In the genomic region with DNA sequence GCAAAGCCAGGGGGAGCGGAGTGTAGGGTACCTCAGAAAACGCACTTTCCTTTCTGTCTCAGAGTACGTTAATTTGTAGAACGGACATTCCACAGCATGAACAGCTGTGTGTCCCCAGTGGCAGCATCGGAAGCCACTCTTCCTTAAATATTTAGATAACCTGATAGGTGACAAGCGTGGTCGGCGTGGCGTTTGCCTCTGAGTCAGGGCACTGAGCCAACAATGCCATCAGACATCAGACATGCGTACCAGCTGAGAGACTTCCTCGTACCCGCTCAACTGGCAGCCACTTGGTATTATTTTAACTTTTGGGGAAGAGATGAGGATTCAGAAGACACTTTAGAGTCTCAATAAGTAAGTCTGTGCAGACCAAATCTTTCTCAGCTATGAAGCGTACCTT, we compare ENCODE assay signal across 16 mouse cellular contexts.
DNase-seq lines count a peak whose midpoint lies in the region; ATAC-seq and TF ChIP-seq lines count a peak whose summit lies in the region.
"Had no signal": no experiment of that assay in that cellular context is flagged by ENCODE, and none has a peak within 500 bp of the region (broad histone marks: within the 10 kb centered on the region; RNA-seq: fewer than 3 reads in every experiment).

No protein-coding gene starts in this region.

- no peak overlapping the region for H3K4me2 ChIP-seq in embryonic facial prominence, embryonic 14.5 days (ENCODE audit: low read depth, low read length)
- H3K4me2 ChIP-seq in liver, embryonic 13.5 days: 0 out of 2 replicates have a peak overlapping the region, but pooled peaks have one; percentile 6
- no peak overlapping the region for H3K4me2 ChIP-seq in liver, embryonic 12.5 days
- 0 out of 2 replicates have a peak overlapping the region, but pooled peaks have one; percentile 5 for H3K4me2 ChIP-seq in stomach, embryonic 15.5 days
- H3K4me2 ChIP-seq in stomach, postnatal 0 days (replicated peaks; ENCODE audit: low read depth): no peak overlapping the region
- H3K4me2 ChIP-seq: forebrain, embryonic 13.5 days; hindbrain, embryonic 14.5 days; midbrain, embryonic 13.5 days had no signal

- no peaks in the 10 kb centered on the region for H3K27me3 ChIP-seq in embryonic facial prominence, embryonic 14.5 days (replicated peaks; ENCODE audit: control insufficient read depth, insufficient read depth, low read length)
- peaks cover 8% of the 10 kb centered on the region for H3K27me3 ChIP-seq in embryonic facial prominence, embryonic 10.5 days (replicated peaks; ENCODE audit: low read depth, poor library complexity, severe bottlenecking)
- H3K27me3 ChIP-seq in liver, embryonic 13.5 days: no peaks in the 10 kb centered on the region
- no peaks in the 10 kb centered on the region for H3K27me3 ChIP-seq in liver, embryonic 12.5 days (replicated peaks)
- H3K27me3 ChIP-seq in stomach, embryonic 15.5 days (replicated peaks): no peaks in the 10 kb centered on the region
- H3K27me3 ChIP-seq in stomach, postnatal 0 days (ENCODE audit: control insufficient read depth, insufficient read depth, low read length): no peaks in the 10 kb centered on the region
- H3K27me3 ChIP-seq: forebrain, embryonic 13.5 days; midbrain, embryonic 13.5 days; Patski had no signal

- H3K27ac ChIP-seq in embryonic facial prominence, embryonic 14.5 days (replicated peaks; ENCODE audit: low read depth, low read length): no peak overlapping the region
- no peak overlapping the region for H3K27ac ChIP-seq in embryonic facial prominence, embryonic 10.5 days (replicated peaks)
- no peak overlapping the region for H3K27ac ChIP-seq in liver, embryonic 13.5 days
- no peak overlapping the region for H3K27ac ChIP-seq in liver, embryonic 12.5 days
- H3K27ac ChIP-seq in stomach, embryonic 15.5 days: no peak overlapping the region
- no peak overlapping the region for H3K27ac ChIP-seq in stomach, postnatal 0 days (replicated peaks)
- H3K27ac ChIP-seq: forebrain, embryonic 13.5 days; hindbrain, embryonic 14.5 days; macrophage; midbrain, embryonic 13.5 days had no signal

- no peak overlapping the region for H3K9ac ChIP-seq in embryonic facial prominence, embryonic 14.5 days (ENCODE audit: low read depth, low read length)
- no peak overlapping the region for H3K9ac ChIP-seq in liver, embryonic 13.5 days
- H3K9ac ChIP-seq in liver, embryonic 12.5 days: no peak overlapping the region
- H3K9ac ChIP-seq in stomach, embryonic 15.5 days: no peak overlapping the region
- H3K9ac ChIP-seq in stomach, postnatal 0 days (ENCODE audit: low read length): no peak overlapping the region
- H3K9ac ChIP-seq: forebrain, embryonic 13.5 days; hindbrain, embryonic 14.5 days; midbrain, embryonic 13.5 days had no signal

- H3K36me3 ChIP-seq in embryonic facial prominence, embryonic 14.5 days (ENCODE audit: control insufficient read depth, insufficient read depth, low read length): no peaks in the 10 kb centered on the region
- H3K36me3 ChIP-seq in embryonic facial prominence, embryonic 10.5 days (replicated peaks): no peaks in the 10 kb centered on the region
- H3K36me3 ChIP-seq in liver, embryonic 13.5 days: no peaks in the 10 kb centered on the region
- H3K36me3 ChIP-seq in liver, embryonic 12.5 days: no peaks in the 10 kb centered on the region
- no peaks in the 10 kb centered on the region for H3K36me3 ChIP-seq in stomach, embryonic 15.5 days
- H3K36me3 ChIP-seq in stomach, postnatal 0 days (ENCODE audit: control insufficient read depth, insufficient read depth, low read length): no peaks in the 10 kb centered on the region
- H3K36me3 ChIP-seq: midbrain, embryonic 13.5 days had no signal

- no peak for TF ChIP-seq EP300 in stomach, postnatal 0 days (optimal IDR thresholded peaks at IDR 0.05)

- no peaks in the 10 kb centered on the region for H3K9me3 ChIP-seq in embryonic facial prominence, embryonic 14.5 days (ENCODE audit: control insufficient read depth, low read length)
- H3K9me3 ChIP-seq in embryonic facial prominence, embryonic 10.5 days: no peaks in the 10 kb centered on the region
- no peaks in the 10 kb centered on the region for H3K9me3 ChIP-seq in liver, embryonic 13.5 days (replicated peaks)
- H3K9me3 ChIP-seq in liver, embryonic 12.5 days (replicated peaks): no peaks in the 10 kb centered on the region
- no peaks in the 10 kb centered on the region for H3K9me3 ChIP-seq in stomach, embryonic 15.5 days
- H3K9me3 ChIP-seq in stomach, postnatal 0 days (ENCODE audit: control insufficient read depth, low read length): no peaks in the 10 kb centered on the region
- H3K9me3 ChIP-seq: forebrain, embryonic 13.5 days; midbrain, embryonic 13.5 days had no signal

- TF ChIP-seq CTCF in stomach, postnatal 0 days (IDR thresholded peaks at IDR 0.05; ENCODE audit: low read depth): no peak

- 54% methylated on average over 13 of the region's 13 CpGs for WGBS in embryonic facial prominence, embryonic 14.5 days
- WGBS in embryonic facial prominence, embryonic 10.5 days: 80% methylated on average over 13 of the region's 13 CpGs
- 64% methylated on average over 13 of the region's 13 CpGs for WGBS in liver, embryonic 13.5 days (ENCODE audit: insufficient replicate concordance)
- WGBS in liver, embryonic 12.5 days (ENCODE audit: insufficient replicate concordance): 67% methylated on average over 13 of the region's 13 CpGs
- WGBS in stomach, embryonic 15.5 days: 32% methylated on average over 13 of the region's 13 CpGs
- 25% methylated on average over 13 of the region's 13 CpGs for WGBS in stomach, postnatal 0 days

- DNase-seq in embryonic facial prominence, embryonic 14.5 days (ENCODE audit: low spot score): peak; percentile 29
- no peak for DNase-seq in embryonic facial prominence, embryonic 10.5 days (ENCODE audit: low spot score)
- DNase-seq in heart, postnatal 4 days: peak; percentile 17
- DNase-seq in heart, adult 9 months (ENCODE audit: low spot score in 2 of 2): no peak
- DNase-seq in liver, embryonic 13.5 days: no peak
- DNase-seq in stomach, postnatal 0 days (ENCODE audit: low spot score): no peak
- DNase-seq: B cell, adult 2 months; cerebellum, adult 11-12 months; thymus, postnatal 14 days had no signal

- H3K4me1 ChIP-seq in embryonic facial prominence, embryonic 14.5 days (ENCODE audit: control insufficient read depth, insufficient read depth, low read length): no peaks in the 10 kb centered on the region
- H3K4me1 ChIP-seq in embryonic facial prominence, embryonic 10.5 days: peaks cover 9% of the 10 kb centered on the region
- H3K4me1 ChIP-seq in liver, embryonic 13.5 days (replicated peaks): no peaks in the 10 kb centered on the region
- no peaks in the 10 kb centered on the region for H3K4me1 ChIP-seq in liver, embryonic 12.5 days
- H3K4me1 ChIP-seq in stomach, embryonic 15.5 days: no peaks in the 10 kb centered on the region
- no peaks in the 10 kb centered on the region for H3K4me1 ChIP-seq in stomach, postnatal 0 days (replicated peaks; ENCODE audit: control insufficient read depth, insufficient read depth)
- H3K4me1 ChIP-seq: forebrain, embryonic 13.5 days had no signal

- no peak overlapping the region for H3K4me3 ChIP-seq in embryonic facial prominence, embryonic 14.5 days (ENCODE audit: low read depth, low read length)
- H3K4me3 ChIP-seq in embryonic facial prominence, embryonic 10.5 days: no peak overlapping the region
- H3K4me3 ChIP-seq in liver, embryonic 13.5 days (replicated peaks): no peak overlapping the region
- H3K4me3 ChIP-seq in liver, embryonic 12.5 days: no peak overlapping the region
- H3K4me3 ChIP-seq in stomach, embryonic 15.5 days (replicated peaks): no peak overlapping the region
- H3K4me3 ChIP-seq in stomach, postnatal 0 days (ENCODE audit: low read depth, low read length): no peak overlapping the region
- H3K4me3 ChIP-seq: forebrain, embryonic 13.5 days; midbrain, embryonic 13.5 days had no signal

- ATAC-seq in embryonic facial prominence, embryonic 14.5 days (ENCODE audit: low read depth): no peak
- ATAC-seq in liver, embryonic 13.5 days (ENCODE audit: low read depth): no peak
- no peak for ATAC-seq in liver, embryonic 12.5 days
- ATAC-seq in stomach, embryonic 15.5 days (ENCODE audit: insufficient read depth, low FRiP score, low read depth): no peak
- ATAC-seq in stomach, postnatal 0 days (ENCODE audit: low FRiP score, low TSS enrichment): no peak
- ATAC-seq: forebrain, embryonic 13.5 days; midbrain, embryonic 13.5 days; Patski had no signal

Comparison
In these comparisons a context has a peak if more than half of its experiments do, and no peak if none do; other contexts are left out.
1. DNase-seq: peak in embryonic facial prominence, embryonic 14.5 days (single experiment) and heart, postnatal 4 days (single experiment); none in embryonic facial prominence, embryonic 10.5 days (single experiment), heart, adult 9 months (0 of 2), liver, embryonic 13.5 days (single experiment) and stomach, postnatal 0 days (single experiment).
2. H3K4me2 ChIP-seq: peak in liver, embryonic 13.5 days (single experiment) and stomach, embryonic 15.5 days (single experiment); none in embryonic facial prominence, embryonic 14.5 days (single experiment), liver, embryonic 12.5 days (single experiment) and stomach, postnatal 0 days (single experiment).